Mouse (Mus musculus) C2C12 (cell line): ENCODE results near the gene Mroh8.

ENCODE experiments used
- CEBPB ChIP-seq: IDR thresholded peaks from one replicate; pipeline ENCODE4 v1.6.1; 2011; ENCODE audit warnings: low read depth, mild to moderate bottlenecking, control low read depth, moderate library complexity
- CTCF ChIP-seq: IDR thresholded peaks from one replicate; pipeline ENCODE4 v1.5.1; 2011; ENCODE audit not compliant: control insufficient read depth, insufficient read depth, insufficient read length
- MYOG ChIP-seq: IDR thresholded peaks from one replicate; pipeline ENCODE4 v1.6.1; 2011; ENCODE audit not compliant: control insufficient read depth, insufficient read length; ENCODE audit errors: extremely low read depth
- USF1 ChIP-seq: IDR thresholded peaks from one replicate; pipeline ENCODE4 v1.6.1; 2011; ENCODE audit warnings: low read depth, mild to moderate bottlenecking, control low read depth, moderate library complexity

GRCm38 (mm10) chr2:157170626-157171025 lies 108.7 kb downstream of the Mroh8 start:
- no peak for TF ChIP-seq CTCF
- no peak for TF ChIP-seq CEBPB
- no peak for TF ChIP-seq MYOG
- TF ChIP-seq USF1 = no peak
